Mouse (Mus musculus) left cerebral cortex, adult 6 months (tissue): Measurements from ENCODE around the gene Psmb5. TPM values are rescaled to one million over a fixed set of nuclear protein-coding genes. Genes with fewer than 3 reads are reported as not detected.

Experiments used
- long read RNA-seq, 2 experiments: library from polyadenylated mRNA; unstranded; transcript quantifications; one replicate each; pipeline ENCODE4 v2.0.0; 2019 to 2020
- polyA plus RNA-seq: library from polyadenylated mRNA; unstranded; fragments of <200 nt; fragmentation: Nextera tagmentation; gene quantifications from 2 replicates; pipeline ENCODE4 v1.2.3, GENCODE M21; 2021

The Psmb5 gene
- polyA plus RNA-seq, result 598 and 663 TPM in 2 replicates
- long read RNA-seq, experiment 1, transcript Psmb5-201 (3 exons, 899 nt), result major isoform, 182 of 187 reads
- long read RNA-seq, experiment 1, partial matches to known transcripts, result 2 of 187 reads
- long read RNA-seq, experiment 1, other reads (novel, unspliced or antisense), result 2 of 187 reads
- long read RNA-seq, experiment 2, transcript Psmb5-201 (3 exons, 899 nt), result major isoform, 503 of 526 reads
- long read RNA-seq, experiment 2, partial matches to known transcripts, result 20 of 526 reads
- long read RNA-seq, experiment 2, other reads (novel, unspliced or antisense), result 3 of 526 reads

DNA sequence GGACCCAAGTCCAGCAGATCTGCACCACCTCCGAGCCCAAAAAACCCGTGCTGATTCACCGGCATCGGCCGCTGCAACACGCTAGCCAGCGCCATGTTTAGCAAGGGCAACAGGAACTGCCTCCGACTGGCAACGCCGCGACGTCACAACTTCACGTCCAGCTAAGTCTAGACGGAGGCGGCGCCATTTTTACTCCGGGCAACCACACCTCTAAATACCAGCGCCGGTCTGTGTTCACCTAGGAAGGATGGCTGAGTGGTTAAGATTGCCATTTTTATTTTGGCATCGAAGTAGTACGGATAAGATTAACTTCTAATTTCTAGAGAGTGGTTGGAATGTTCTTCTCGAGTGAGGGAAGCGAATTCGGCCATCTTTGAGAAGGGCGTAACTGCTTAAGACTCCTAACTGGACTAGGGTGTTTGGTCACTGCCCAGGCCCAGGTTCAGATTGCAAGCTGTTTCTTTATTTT, at the start of gene Psmb5:
TSS of gene Psmb5 (minus strand) at position 126 of the 469 bp plus-strand sequence.

DNA sequence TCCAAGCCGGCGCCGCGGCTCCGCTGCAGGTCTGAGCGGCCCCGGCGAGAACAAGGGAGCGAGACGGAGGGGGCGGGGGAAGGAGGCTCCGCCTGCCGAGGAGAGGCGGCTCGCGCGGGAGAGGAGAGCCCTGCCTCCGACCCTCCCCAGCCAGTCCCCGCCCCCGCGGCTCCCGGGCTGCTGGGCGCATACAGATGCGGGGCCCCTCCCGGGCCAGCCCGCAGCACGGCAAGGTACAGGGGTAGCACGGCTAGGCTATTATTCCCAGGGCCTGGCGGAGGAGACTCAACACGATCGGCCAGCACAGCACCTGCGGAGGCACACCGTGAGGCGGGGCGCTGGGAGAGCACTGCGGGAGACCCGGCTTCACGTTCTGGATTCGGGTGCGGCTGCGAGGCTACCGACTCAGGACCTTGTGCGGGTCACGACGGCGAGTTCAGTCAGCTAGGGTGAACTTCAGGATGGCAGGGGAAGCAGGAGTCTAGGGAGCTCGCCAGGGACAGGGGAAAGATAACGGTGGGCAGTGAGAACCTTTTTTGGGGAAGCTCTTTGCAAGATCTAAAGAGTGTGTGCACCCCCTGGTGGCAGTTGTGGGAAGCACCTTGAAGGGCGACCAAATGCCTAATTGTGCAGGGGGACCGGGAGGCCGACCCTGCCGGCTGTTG, 23.6 kb upstream of the Psmb5 start, which contains the start of gene Cdh24:
TSS of gene Cdh24 (minus strand) at position 60 of the 665 bp plus-strand sequence.

DNA sequence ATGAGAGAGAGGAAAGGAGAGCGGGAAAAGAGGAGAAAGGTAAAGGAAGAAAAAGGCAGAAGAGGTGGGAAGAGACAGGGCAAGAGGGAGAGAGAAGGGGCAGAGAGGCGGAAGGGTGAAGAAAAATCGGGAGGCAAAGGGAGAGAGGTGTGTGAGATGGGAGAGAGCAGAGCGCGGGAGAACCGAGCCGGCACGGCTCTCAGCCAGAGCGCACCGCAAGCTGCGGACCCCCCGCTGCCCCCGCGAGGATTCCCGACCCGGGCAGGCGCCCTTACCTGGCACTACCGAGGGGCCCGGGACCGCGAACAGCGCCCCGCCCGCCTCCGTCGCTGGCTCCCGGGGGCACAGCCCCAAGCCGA, 23.1 kb upstream of the Psmb5 start, which contains the start of gene Gm17606:
TSS of gene Gm17606 (plus strand) at position 7 of the 359 bp plus-strand sequence.

DNA sequence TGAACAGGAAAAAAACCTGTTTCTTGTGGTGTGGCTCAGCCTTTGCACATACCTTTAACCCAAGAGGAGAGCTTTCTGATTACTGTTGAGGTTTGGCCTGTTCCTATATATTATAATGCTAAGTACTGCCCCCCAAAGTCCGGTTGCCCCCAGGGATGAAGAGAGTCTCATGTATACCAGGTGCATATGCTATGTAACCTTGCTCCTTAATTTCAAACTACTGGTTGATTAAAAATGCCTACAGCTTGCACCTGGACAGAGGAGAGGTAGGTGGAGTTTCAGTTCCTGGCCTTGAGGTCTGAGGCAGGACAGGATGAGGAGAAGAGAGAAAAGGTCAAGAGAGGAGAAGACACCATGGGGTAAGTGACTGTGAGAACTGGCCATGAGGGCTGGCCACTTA, 3.3 kb upstream of the Psmb5 start, which contains the start of gene Psmb11:
TSS of gene Psmb11 (plus strand) at position 301 of the 400 bp plus-strand sequence.

DNA sequence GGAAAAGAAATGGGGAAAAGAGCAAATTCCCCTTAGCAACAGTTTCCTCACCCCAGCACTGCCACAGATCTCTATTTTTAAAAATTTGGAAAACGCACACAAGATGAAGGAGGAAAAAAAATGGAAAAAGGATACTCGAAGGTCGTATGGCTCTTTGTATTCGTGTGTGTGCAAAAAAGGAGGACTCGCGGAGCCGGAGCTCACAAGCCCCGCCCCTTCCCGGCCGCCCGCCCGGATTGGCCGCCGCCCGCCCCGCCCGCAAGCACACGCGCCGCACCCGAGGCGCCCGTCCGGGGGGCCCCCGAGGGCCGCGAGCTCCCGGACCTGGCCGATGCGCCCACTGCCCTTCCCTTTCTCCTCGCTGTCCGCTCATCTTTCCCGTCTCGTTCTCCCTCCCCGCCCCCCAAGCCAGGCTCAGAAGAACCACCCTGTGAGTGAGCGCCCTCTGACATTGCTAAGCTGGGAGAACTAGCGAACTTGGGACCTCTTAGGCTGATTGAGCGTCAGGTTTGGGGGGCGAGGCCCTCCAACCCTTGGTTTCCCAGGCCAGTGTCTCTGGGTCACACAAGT, 12.0 kb downstream of the Psmb5 start, which contains the start of gene 4931414P19Rik:
TSS of gene 4931414P19Rik (minus strand) at position 242 of the 570 bp plus-strand sequence.

DNA sequence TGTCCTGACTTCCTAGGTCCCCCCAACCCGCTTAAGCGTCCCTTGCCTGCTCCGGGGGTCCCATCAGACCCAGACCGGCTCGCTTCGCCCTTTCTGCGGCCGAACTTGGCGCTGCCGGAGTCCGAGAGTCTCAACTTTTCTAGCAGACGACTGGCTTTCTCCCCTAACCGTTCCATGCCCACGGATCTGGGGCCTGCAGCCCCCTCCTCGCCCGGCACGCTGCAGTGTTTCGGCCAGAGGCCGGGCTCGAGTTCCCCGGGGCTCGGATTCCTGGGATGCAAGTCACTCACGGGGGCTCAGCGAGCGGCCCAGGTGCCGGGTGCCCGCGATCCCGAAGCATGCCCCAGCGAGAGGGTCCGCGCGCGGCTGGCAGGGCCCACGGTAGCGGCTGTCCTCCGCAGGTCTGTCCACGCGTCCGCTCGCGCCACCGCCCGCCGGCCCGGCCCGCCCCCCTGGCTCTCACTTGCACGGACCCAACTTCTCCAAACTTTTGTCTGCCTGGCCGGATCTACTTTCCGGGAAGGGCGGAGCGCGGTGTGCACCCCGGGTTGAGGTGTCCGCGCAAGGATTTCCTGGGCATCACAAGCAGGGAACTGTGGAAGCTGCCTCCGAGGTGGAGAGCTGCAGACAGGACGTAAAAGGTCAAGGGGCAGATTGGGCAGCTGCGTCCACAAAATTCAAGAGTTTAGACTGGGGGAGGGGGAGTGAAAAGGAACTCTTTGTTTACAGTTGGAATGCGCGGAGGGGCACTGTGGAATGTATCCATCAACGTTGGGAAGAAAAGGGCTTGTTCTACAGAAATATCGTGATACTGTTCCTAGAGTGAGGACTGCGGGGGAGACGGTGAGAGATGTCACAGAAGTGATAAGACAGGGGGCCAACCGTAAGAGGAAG, 40.5 kb downstream of the Psmb5 start, which contains the start of gene Ajuba:
TSS of gene Ajuba (minus strand) at position 470 of the 894 bp plus-strand sequence.

Other genes starting within 250 kb of the Psmb5 start
- 1.0 and 2.1 TPM in 2 replicates for gene Slc7a7, start 200.2 kb downstream of the Psmb5 start, polyA plus RNA-seq
- 395 and 463 TPM in 2 replicates for gene Mrpl52, start 191.1 kb downstream of the Psmb5 start, polyA plus RNA-seq
- 2.3 and 6.2 TPM in 2 replicates for gene Mmp14, start 186.4 kb downstream of the Psmb5 start, polyA plus RNA-seq
- gene Lrp10, start 153.9 kb downstream of the Psmb5 start, polyA plus RNA-seq, result 7.2 and 18.6 TPM in 2 replicates
- 8.8 and 13.8 TPM in 2 replicates for gene Rem2, start 141.9 kb downstream of the Psmb5 start, polyA plus RNA-seq
- 32.7 and 35.9 TPM in 2 replicates for gene Prmt5, start 100.5 kb downstream of the Psmb5 start, polyA plus RNA-seq
- 3.4 and 4.0 TPM in 2 replicates for gene Haus4, start 63.4 kb downstream of the Psmb5 start, polyA plus RNA-seq
- 0.34 and 0.49 TPM in 2 replicates for gene Ajuba, start 40.5 kb downstream of the Psmb5 start, polyA plus RNA-seq
- gene 4931414P19Rik, start 12.0 kb downstream of the Psmb5 start, polyA plus RNA-seq, result 1.6 and 3.0 TPM in 2 replicates
- gene Psmb11, start 3.4 kb upstream of the Psmb5 start, polyA plus RNA-seq, result 0.05 and 0.11 TPM in 2 replicates
- gene Gm17606, start 22.9 kb upstream of the Psmb5 start, polyA plus RNA-seq, result not detected in 2 replicates
- gene Cdh24, start 23.3 kb upstream of the Psmb5 start, polyA plus RNA-seq, result 0.64 and 0.83 TPM in 2 replicates
- 44.0 and 47.2 TPM in 2 replicates for gene 1700123O20Rik, start 68.2 kb upstream of the Psmb5 start, polyA plus RNA-seq
- 28.3 and 32.9 TPM in 2 replicates for gene Acin1, start 68.9 kb upstream of the Psmb5 start, polyA plus RNA-seq
- not detected in 2 replicates for gene Gm29776, start 80.8 kb upstream of the Psmb5 start, polyA plus RNA-seq
- gene Cebpe, start 94.2 kb upstream of the Psmb5 start, polyA plus RNA-seq, result not detected in 2 replicates
- gene Slc7a8, start 163.9 kb upstream of the Psmb5 start, polyA plus RNA-seq, result 17.7 and 25.0 TPM in 2 replicates
- gene Rnf212b, start 196.1 kb upstream of the Psmb5 start, polyA plus RNA-seq, result 0.10 TPM in 1 of 2 replicates, not detected in the other